8 mouse cellular contexts compared by ENCODE assay signal in genomic region chr17:71474762-71475704, GRCm38 (mm10). TPM values are rescaled to one million over a fixed set of nuclear protein-coding genes. Genes with fewer than 3 reads are reported as not detected.
DNase-seq lines count a peak whose midpoint lies in the region; ATAC-seq lines count a peak whose summit lies in the region.

Gene Smchd1 (minus strand): TSS chr17:71475343.

- peak within 1 kb of the TSS; percentile 99 for H3K27ac ChIP-seq in intestine, embryonic 15.5 days

- peak; percentile 97 for DNase-seq in adrenal gland, adult 2 months
- DNase-seq in embryo, embryonic 11 days = peak; percentile 95
- peak; percentile 96 for DNase-seq in gastrocnemius, postnatal 25 days
- DNase-seq in left cerebral cortex, postnatal 14 days (ENCODE audit: low spot score in 2 of 2) = peak; percentile 91 to 93
- peak; percentile 94 for DNase-seq in right cerebral cortex, postnatal 14 days
- DNase-seq in urinary bladder, postnatal 25 days (ENCODE audit: low spot score) = peak; percentile 86

- H3K4me2 ChIP-seq in intestine, embryonic 15.5 days (replicated peaks) = peak within 1 kb of the TSS; percentile 67

- peak within 1 kb of the TSS; percentile 91 for H3K9ac ChIP-seq in intestine, embryonic 15.5 days

- ATAC-seq in intestine, embryonic 15.5 days = peak; percentile 97
- ATAC-seq in megakaryocyte-erythroid progenitor cell, adult 5-6 weeks (replicated peaks; ENCODE audit: low FRiP score, low TSS enrichment, poor library complexity, severe bottlenecking) = peak; percentile 94

- no peaks in the 10 kb centered on the region for H3K27me3 ChIP-seq in intestine, embryonic 15.5 days (replicated peaks)

- H3K36me3 ChIP-seq in intestine, embryonic 15.5 days = no peaks in the 10 kb centered on the region

- H3K4me3 ChIP-seq in intestine, embryonic 15.5 days (replicated peaks) = peak within 1 kb of the TSS; percentile 93

- no peaks in the 10 kb centered on the region for H3K9me3 ChIP-seq in intestine, embryonic 15.5 days

- WGBS in intestine, embryonic 15.5 days = under 1% methylated on average over 96 of the region's 109 CpGs

- H3K4me1 ChIP-seq in intestine, embryonic 15.5 days (replicated peaks) = no peaks in the 10 kb centered on the region; the same call in 1 of the 2 replicates

- intact Hi-C loops in left cerebral cortex, postnatal 14 days (cut with DNase I) = loop anchor here (5.0 kb wide), 1 partner anchor 52 kb away; the partner anchor contains the start of gene Ndc80

RNA-seq across cellular contexts. Expression of gene Smchd1, which starts in this region (rescaled TPM):
- total RNA-seq in adrenal gland, adult 2 months (2021) = 10 to 100 TPM; 32.3 to 35.7 TPM
- polyA plus RNA-seq in adrenal gland, adult 2 months (2012; rRNA removed) = 1.3 and 2.0 TPM in 2 replicates
- 10 to 100 TPM; 10.0 to 10.2 TPM for total RNA-seq in gastrocnemius, postnatal 25 days (2021)
- polyA plus RNA-seq in intestine, embryonic 15.5 days (2015; fragmentation: Nextera tagmentation; extraction: Ambion mirVana) = 49.3 and 51.5 TPM in 2 replicates
- 10 to 100 TPM; 27.3 to 28.5 TPM for total RNA-seq in left cerebral cortex, postnatal 14 days (2021)
- 184 and 210 TPM in 2 replicates for total RNA-seq in megakaryocyte-erythroid progenitor cell, adult 5-6 weeks (2014; fragmentation: Nextera tagmentation)
- 214 and 233 TPM in 2 replicates for total RNA-seq in megakaryocyte-erythroid progenitor cell, adult 5-6 weeks (2017)

Comparison
In these comparisons a context has a peak if more than half of its experiments do, and no peak if none do; other contexts are left out.
1. Peak in every context shown above with its lines: DNase-seq, ATAC-seq, H3K4me3 ChIP-seq and H3K27ac ChIP-seq.
2. RNA of gene Smchd1 (total RNA-seq): 184 to 233 TPM in megakaryocyte-erythroid progenitor cell, adult 5-6 weeks; 32.3 to 35.7 TPM in adrenal gland, adult 2 months, 27.3 to 28.5 TPM in left cerebral cortex, postnatal 14 days and 10.0 to 10.2 TPM in gastrocnemius, postnatal 25 days; every median in the first group is over 4 times any median in the second.
3. RNA of gene Smchd1 (polyA plus RNA-seq): 49.3 to 51.5 TPM in intestine, embryonic 15.5 days; 1.3 to 2.0 TPM in adrenal gland, adult 2 months; every median in the first group is over 10 times any median in the second.